Comparison of ENCODE assay signal across 10 mouse cellular contexts in genomic region chr10:68723015-68723414, GRCm38 (mm10). TPM values are rescaled to one million over a fixed set of nuclear protein-coding genes. Genes with fewer than 3 reads are reported as not detected.
DNase-seq lines count a peak whose midpoint lies in the region; ATAC-seq and TF ChIP-seq lines count a peak whose summit lies in the region.
"Had no signal": no experiment of that assay in that cellular context is flagged by ENCODE, and none has a peak within 500 bp of the region (broad histone marks: within the 10 kb centered on the region; RNA-seq: fewer than 3 reads in every experiment).

No protein-coding gene starts in this region.

- DNase-seq in liver, adult 2 months (ENCODE audit: extremely low read depth, low read depth, low spot score): peak; percentile 21
- DNase-seq in liver: no peak
- peak; percentile 74 for DNase-seq in splenic B cell, adult 2 months (ENCODE audit: low read depth, low spot score)
- DNase-seq in urinary bladder, adult 2 months (ENCODE audit: low spot score): no peak
- DNase-seq in cerebellum, postnatal 36 days: no peak
- DNase-seq: kidney, adult 11 months; liver, embryonic 13.5 days had no signal

- no peak for TF ChIP-seq CTCF in liver, adult 2 months (IDR thresholded peaks at IDR 0.05; ENCODE audit: low read depth, low read length)

- 69% methylated on average over 7 of the region's 7 CpGs for WGBS in liver, adult 2 months
- WGBS in limb, embryonic 15.5 days: 39% methylated on average over 7 of the region's 7 CpGs

- H3K4me2 ChIP-seq in limb, embryonic 15.5 days: peak overlapping the region; percentile 76

- H3K27ac ChIP-seq in liver, adult 2 months (replicated peaks; ENCODE audit: insufficient read depth, low read depth, low read length): no peak overlapping the region
- no peak overlapping the region for H3K27ac ChIP-seq in limb, embryonic 15.5 days
- H3K27ac ChIP-seq: liver, embryonic 13.5 days had no signal

- H3K9me3 ChIP-seq in limb, embryonic 15.5 days: no peaks in the 10 kb centered on the region
- H3K9me3 ChIP-seq: liver, embryonic 13.5 days had no signal

- H3K4me1 ChIP-seq in liver, adult 2 months (ENCODE audit: control insufficient read depth, insufficient read depth, low read length): no peaks in the 10 kb centered on the region
- H3K4me1 ChIP-seq in limb, embryonic 15.5 days: peaks cover 23% of the 10 kb centered on the region

- H3K79me2 ChIP-seq in liver, adult 2 months (ENCODE audit: control insufficient read depth, insufficient read depth, low read length): no peaks in the 10 kb centered on the region

- ATAC-seq in granulocyte monocyte progenitor cell, adult 5-6 weeks (replicated peaks; ENCODE audit: poor library complexity, severe bottlenecking): peak; percentile 40
- no peak for ATAC-seq in limb, embryonic 15.5 days (ENCODE audit: insufficient number of reproducible peaks, low FRiP score, low TSS enrichment, low read depth)
- ATAC-seq: Patski had no signal

- no peak for TF ChIP-seq POLR2A in liver, adult 2 months (IDR thresholded peaks at IDR 0.05; ENCODE audit: extremely low read depth, insufficient read depth, low read length)

- no peaks in the 10 kb centered on the region; the same call in 1 of the 2 replicates for H3K27me3 ChIP-seq in liver, adult 2 months (ENCODE audit: control insufficient read depth, insufficient read depth, low read length)
- H3K27me3 ChIP-seq in limb, embryonic 15.5 days: no peaks in the 10 kb centered on the region
- no peaks in the 10 kb centered on the region for H3K27me3 ChIP-seq in splenic B cell, adult 2 months (ENCODE audit: control insufficient read depth, insufficient read depth, low read length, poor library complexity, severe bottlenecking)

- no peaks in the 10 kb centered on the region for H3K36me3 ChIP-seq in liver, adult 2 months (ENCODE audit: control insufficient read depth, insufficient read depth, low read length)
- no peaks in the 10 kb centered on the region for H3K36me3 ChIP-seq in limb, embryonic 15.5 days
- H3K36me3 ChIP-seq in splenic B cell, adult 2 months (ENCODE audit: control insufficient read depth, insufficient read depth, low read length, poor library complexity, severe bottlenecking): no peaks in the 10 kb centered on the region
- H3K36me3 ChIP-seq: liver, embryonic 13.5 days had no signal

- H3K9ac ChIP-seq in liver, adult 2 months (ENCODE audit: low read depth, low read length): no peak overlapping the region
- H3K9ac ChIP-seq in limb, embryonic 15.5 days: no peak overlapping the region

- H3K4me3 ChIP-seq in liver, adult 2 months (ENCODE audit: insufficient read depth, low read depth, low read length): no peak overlapping the region
- H3K4me3 ChIP-seq in limb, embryonic 15.5 days: peak overlapping the region; percentile 56

RNA-seq across cellular contexts. Expression of gene Tmem26, which starts 0.4 kb away (rescaled TPM):
- total RNA-seq in liver, adult 2 months (2014; rRNA removed): 0.83 and 0.94 TPM in 2 replicates
- 0.21 and 0.34 TPM in 2 replicates for polyA plus RNA-seq in liver, adult 2 months (2012; rRNA removed)
- total RNA-seq in granulocyte monocyte progenitor cell, adult 5-6 weeks (2014; fragmentation: Nextera tagmentation): 1.6 and 2.9 TPM in 2 replicates
- total RNA-seq in granulocyte monocyte progenitor cell, adult 5-6 weeks (2017): 1.5 and 2.1 TPM in 2 replicates
- 43.7 and 46.0 TPM in 2 replicates for polyA plus RNA-seq in limb, embryonic 15.5 days (2015; fragmentation: Nextera tagmentation; extraction: Ambion mirVana)
- polyA plus RNA-seq in urinary bladder, adult 2 months (2012; rRNA removed): 1.4 and 1.7 TPM in 2 replicates
- polyA plus RNA-seq: Patski had no signal

Comparison
In these comparisons a context has a peak if more than half of its experiments do, and no peak if none do; other contexts are left out.
1. DNase-seq: peak in liver, adult 2 months (single experiment) and splenic B cell, adult 2 months (single experiment); none in liver (single experiment), urinary bladder, adult 2 months (single experiment) and cerebellum, postnatal 36 days (0 of 2).
2. RNA of gene Tmem26, which starts 0.4 kb away (polyA plus RNA-seq): 43.7 to 46.0 TPM in limb, embryonic 15.5 days; 1.4 to 1.7 TPM in urinary bladder, adult 2 months and 0.21 to 0.34 TPM in liver, adult 2 months; every median in the first group is over 10 times any median in the second.